Mouse (Mus musculus) v-Abl transformed pro-B cells (cell line): ENCODE results near the gene Syne4.

Experiments used
- in situ Hi-C, 2 experiments: fragments of 400-800 bp; cut with MboI; formaldehyde crosslinking; loops; one replicate each; pipeline ENCODE4 v1.15.1; 2025; ENCODE audit not compliant: unreplicated experiment in 2 of 2

Gene Syne4

GRCm38 (mm10) chr7:30314721-30315155 is at the start of gene Syne4:
Syne4 (plus strand) TSS chr7:30314807.
- in situ Hi-C loops: no loop called here

- in situ Hi-C loops: no loop called here
Measured at GRCm38 (mm10) chr7:30265041-30265440, 49.6 kb upstream of the Syne4 start.

- in situ Hi-C loops: no loop called here
Measured at GRCm38 (mm10) chr7:30265531-30265930, 49.1 kb upstream of the Syne4 start.

- in situ Hi-C loops: no loop called here
Measured at GRCm38 (mm10) chr7:30265935-30266334, 48.7 kb upstream of the Syne4 start.

GRCm38 (mm10) chr7:30266780-30267179 is 47.8 kb upstream of the Syne4 start:
- in situ Hi-C loops: no loop called here

- in situ Hi-C loops: no loop called here
Measured at GRCm38 (mm10) chr7:30269641-30270040, 45.0 kb upstream of the Syne4 start.

GRCm38 (mm10) chr7:30274383-30274782 is 40.2 kb upstream of the Syne4 start:
- in situ Hi-C loops: no loop called here

GRCm38 (mm10) chr7:30278911-30279310 is 35.7 kb upstream of the Syne4 start:
- in situ Hi-C loops: no loop called here

GRCm38 (mm10) chr7:30279536-30279935 is 35.1 kb upstream of the Syne4 start:
- in situ Hi-C loops: no loop called here

- in situ Hi-C loops: no loop called here
Measured at GRCm38 (mm10) chr7:30279951-30280669, 34.5 kb upstream of the Syne4 start, which contains the start of the genes Thap8 and Wdr62. Thap8 (plus strand) TSS chr7:30280094. Wdr62 (minus strand) TSS chr7:30280419.

- in situ Hi-C loops: no loop called here
Measured at GRCm38 (mm10) chr7:30280670-30281138, 33.9 kb upstream of the Syne4 start.

- in situ Hi-C loops: no loop called here
Measured at GRCm38 (mm10) chr7:30281522-30281921, 33.1 kb upstream of the Syne4 start.

- in situ Hi-C loops: no loop called here
Measured at GRCm38 (mm10) chr7:30282740-30283139, 31.9 kb upstream of the Syne4 start.

GRCm38 (mm10) chr7:30286701-30287410 is 27.8 kb upstream of the Syne4 start:
- in situ Hi-C loops: no loop called here

GRCm38 (mm10) chr7:30288046-30288445 is 26.6 kb upstream of the Syne4 start:
- in situ Hi-C loops: no loop called here

- in situ Hi-C loops: no loop called here
Measured at GRCm38 (mm10) chr7:30289071-30289713, 25.4 kb upstream of the Syne4 start.

GRCm38 (mm10) chr7:30289714-30290399 is 24.8 kb upstream of the Syne4 start:
- in situ Hi-C loops: no loop called here

GRCm38 (mm10) chr7:30291215-30292131 is 23.1 kb upstream of the Syne4 start, which contains the start of gene Clip3:
Clip3 (plus strand) TSS chr7:30291728.
- in situ Hi-C loops: no loop called here

- in situ Hi-C loops: no loop called here
Measured at GRCm38 (mm10) chr7:30293795-30294194, 20.8 kb upstream of the Syne4 start.

GRCm38 (mm10) chr7:30294296-30294695 is 20.3 kb upstream of the Syne4 start:
- in situ Hi-C loops: no loop called here
